Mouse (Mus musculus) thymus, postnatal 0 days (tissue): Measurements from ENCODE around the gene Arhgap27. TPM values are rescaled to one million over a fixed set of nuclear protein-coding genes. Genes with fewer than 3 reads are reported as not detected.
A peak's percentile ranks its signal among the peaks of the same experiment; 100 is the strongest.

Experiments used
- DNase-seq: peaks from one replicate; pipeline ENCODE4 v3.0.0-alpha.2; 2015; ENCODE audit warnings: low spot score
- polyA plus RNA-seq: library from polyadenylated mRNA; unstranded; fragments of >200 nt; fragmentation: Nextera tagmentation; extraction: Ambion mirVana; gene quantifications from 2 replicates; pipeline ENCODE4 v1.2.1, GENCODE M21; 2015

Gene Arhgap27
- polyA plus RNA-seq, 1 experiment from 2014 or later: 20.0 TPM

- no peak for DNase-seq
Observed at GRCm38 (mm10) chr11:103357710-103358109, 5.8 kb downstream of the Arhgap27 start.

GRCm38 (mm10) chr11:103356938-103357670, 6.4 kb downstream of the Arhgap27 start:
- DNase-seq: no peak

- no peak for DNase-seq
Observed at GRCm38 (mm10) chr11:103356032-103356571, 7.4 kb downstream of the Arhgap27 start.

DNA sequence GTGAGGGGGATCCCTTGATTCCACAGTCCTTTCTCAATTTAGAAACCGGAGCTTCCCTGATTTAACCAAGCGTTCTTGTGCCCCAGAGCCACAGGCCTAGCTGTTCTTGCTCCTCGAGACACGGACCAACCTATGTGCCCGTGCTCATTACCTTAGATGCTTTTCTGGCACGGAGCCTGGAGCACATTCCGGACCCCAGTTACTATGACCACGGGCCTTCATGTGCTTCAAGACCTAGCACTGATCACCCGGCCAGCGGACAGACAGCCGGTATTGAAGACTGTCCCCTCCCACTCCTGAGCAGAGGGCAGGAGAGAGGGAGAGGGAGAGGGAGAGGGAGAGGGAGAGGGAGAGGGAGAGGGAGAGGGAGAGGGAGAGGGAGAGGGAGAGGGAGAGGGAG, 8.2 kb downstream of the Arhgap27 start:
- no peak for DNase-seq

DNA sequence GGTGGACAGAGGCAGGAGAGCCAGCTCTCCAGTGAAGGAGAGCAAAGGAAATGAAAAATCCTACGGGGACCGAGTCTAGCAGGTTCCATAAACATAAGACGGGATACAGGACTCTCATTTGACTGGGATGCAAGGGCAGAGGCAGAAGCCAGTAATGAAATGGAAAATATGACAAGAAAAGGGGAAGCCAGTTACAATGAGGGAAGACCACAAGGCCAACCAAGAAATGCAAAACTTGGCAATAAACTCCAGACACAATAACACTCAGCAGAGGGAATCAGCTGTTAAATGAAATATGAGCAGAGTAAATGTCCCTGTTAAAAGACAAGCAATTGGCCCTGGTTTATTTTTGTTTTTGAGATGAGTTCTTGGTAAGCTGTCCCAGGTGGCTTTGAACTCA, 9.5 kb downstream of the Arhgap27 start:
- no peak for DNase-seq

DNA sequence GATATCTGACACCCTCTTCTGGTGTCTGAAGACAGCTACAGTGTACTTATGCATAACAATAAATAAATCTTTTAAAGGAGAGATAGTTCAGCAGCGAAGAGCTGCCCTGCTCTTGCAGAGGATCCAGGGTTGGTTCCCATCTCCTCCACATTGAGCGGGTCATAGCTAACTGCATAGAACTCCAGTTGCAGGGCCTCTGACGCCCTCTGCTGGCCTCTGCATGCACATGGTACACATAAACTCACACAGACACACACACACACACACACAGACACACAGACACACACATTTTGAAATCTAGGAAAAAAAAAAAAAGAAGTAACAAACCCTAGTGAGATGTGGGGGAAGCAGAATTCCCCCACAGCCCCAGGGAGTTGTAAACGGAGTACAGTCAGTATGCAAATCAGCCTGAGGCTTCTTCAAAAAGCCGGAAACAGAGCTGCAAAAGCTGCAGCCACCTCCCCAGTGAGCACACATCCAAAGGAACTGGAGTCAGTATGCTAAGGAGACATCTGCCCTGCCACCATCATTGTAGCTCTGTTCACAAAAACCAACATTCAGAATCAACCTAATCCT, 11.2 kb downstream of the Arhgap27 start:
- DNase-seq: no peak

GRCm38 (mm10) chr11:103350711-103351315, 12.7 kb downstream of the Arhgap27 start:
- no peak for DNase-seq

DNA sequence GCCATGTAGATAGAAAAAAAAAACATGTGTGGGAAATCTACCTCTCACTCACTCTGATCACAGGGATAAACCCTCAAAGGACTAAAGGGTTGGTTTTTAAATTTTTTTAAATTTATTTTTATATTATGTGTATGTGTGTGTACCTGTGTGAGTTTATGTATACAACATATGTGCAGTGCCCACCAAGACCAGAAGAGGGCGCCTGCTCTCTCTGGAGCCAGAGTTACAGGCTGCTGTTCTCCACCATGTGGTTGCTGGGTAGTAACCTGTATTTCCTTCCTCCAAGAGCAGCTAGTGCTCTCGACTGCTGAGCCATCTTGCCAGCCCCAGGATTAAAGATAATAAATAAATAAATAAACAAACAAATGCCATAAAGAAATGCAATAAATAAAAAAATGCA, 13.8 kb downstream of the Arhgap27 start:
- DNase-seq: no peak

- DNase-seq: no peak
Observed at GRCm38 (mm10) chr11:103346657-103347056, 16.8 kb downstream of the Arhgap27 start.

GRCm38 (mm10) chr11:103346236-103346635, 17.3 kb downstream of the Arhgap27 start:
- DNase-seq: no peak

DNA sequence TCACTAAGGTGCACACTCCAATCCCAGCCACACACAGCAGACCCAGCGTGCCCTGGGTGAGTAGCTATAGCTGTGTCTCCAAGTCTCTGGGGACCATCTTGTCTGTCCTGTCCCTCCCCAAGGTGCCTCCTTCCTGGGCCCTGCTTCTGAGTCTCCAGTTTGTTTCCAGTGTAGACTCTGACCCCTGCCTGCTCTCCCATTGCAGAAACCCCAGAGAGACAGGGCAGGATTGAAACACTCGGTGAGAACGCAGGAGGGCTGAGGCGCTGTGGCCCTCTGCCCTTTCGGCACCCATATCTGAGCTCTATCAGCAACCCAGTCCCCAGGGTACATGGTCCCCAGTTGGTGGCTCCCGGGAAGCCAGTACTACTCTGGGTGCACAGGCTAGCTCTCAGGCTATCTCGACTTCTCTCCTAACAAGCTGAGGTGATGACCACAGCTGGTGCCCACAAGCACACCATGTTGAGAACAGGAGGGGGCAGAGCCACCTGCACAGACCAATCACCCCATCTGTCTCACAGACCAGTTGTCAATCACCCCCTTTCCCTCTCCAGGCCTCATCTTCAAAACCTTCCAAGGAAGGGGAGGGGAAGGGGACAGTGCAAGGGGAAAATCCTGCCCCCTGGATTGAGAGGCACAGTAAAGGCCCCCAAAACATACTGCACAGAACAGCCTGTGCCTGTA, 17.9 kb downstream of the Arhgap27 start:
- no peak for DNase-seq

GRCm38 (mm10) chr11:103344494-103345332, 18.8 kb downstream of the Arhgap27 start:
- peak; percentile 72 for DNase-seq

DNA sequence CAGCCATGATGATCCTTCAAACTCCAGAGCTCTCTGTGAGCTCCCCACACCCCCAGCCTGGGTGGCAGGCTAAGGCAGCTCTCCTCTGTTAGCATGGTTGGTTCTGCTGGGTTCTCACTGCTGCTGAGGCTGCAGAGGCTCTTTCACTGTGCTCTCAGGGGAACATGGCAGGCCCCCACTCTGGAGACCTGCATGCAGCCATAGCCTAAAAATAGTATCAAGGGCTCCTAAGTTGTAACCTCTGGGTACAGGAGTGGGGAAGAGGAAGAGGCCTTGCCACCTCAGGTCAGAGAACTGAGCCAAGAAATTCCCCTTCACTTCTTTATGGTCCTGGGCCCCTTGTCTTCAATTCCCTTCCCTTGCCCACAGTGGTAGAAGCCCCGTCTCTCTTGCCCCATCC, 19.6 kb downstream of the Arhgap27 start:
- no peak for DNase-seq

DNA sequence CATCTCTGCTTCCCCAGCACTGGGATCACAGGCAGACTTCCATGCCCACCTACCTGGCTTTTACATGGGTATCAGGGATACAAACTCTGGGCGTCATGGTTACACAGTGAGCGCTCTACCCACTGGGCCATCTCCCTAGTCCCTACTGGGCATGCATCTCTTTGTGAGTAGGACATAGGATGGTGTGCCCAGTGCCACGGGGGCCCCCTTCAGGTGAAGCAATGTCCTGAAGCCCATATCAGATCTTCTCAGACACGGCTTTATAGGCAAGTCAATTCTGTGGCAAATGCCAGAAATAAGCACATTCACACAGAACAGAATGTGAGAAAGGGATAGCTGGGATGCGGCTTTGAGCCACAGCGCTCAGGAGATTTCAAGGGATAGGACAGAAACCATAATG, 20.4 kb downstream of the Arhgap27 start:
- no peak for DNase-seq

DNA sequence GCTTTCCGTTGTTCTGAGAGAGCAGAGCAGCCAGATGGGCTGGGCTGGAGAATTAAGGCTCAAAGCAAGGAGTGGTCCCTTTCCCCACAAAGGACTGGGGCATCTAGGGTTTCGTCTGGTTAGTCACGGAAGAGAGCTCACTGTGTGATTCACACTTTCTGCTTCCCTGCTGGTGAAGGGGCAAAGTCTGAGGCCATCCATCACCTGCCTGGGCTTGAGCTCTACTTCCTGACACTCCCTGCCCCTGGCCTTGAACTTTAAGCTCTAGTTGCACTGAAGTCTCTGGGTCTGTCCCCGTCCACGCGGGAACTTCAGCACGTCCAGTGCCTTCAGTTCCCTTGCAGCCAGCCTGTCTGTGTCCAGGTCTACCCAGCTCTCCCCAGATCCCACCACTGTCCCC, 22.8 kb downstream of the Arhgap27 start:
- DNase-seq: no peak

DNA sequence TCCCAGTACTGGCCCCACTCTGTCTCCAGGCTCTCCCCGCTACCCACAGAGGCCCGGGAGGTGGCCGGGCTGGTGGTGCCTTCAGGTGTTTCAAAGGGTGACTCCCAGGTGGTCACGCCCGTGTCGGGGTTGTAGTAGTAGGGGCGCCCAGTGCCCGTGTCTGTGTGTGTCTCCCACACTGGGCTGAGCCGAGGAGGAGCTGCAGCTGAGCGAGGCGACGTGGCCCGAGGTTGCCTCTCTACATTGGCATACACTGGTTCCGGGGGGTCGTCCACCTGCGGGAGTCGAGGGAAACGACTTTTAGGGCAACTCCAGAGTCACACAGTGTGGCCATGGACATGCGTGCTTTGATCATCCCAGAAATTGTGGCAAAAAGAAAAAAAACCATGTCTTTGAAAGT, 23.4 kb downstream of the Arhgap27 start:
- DNase-seq: no peak

DNA sequence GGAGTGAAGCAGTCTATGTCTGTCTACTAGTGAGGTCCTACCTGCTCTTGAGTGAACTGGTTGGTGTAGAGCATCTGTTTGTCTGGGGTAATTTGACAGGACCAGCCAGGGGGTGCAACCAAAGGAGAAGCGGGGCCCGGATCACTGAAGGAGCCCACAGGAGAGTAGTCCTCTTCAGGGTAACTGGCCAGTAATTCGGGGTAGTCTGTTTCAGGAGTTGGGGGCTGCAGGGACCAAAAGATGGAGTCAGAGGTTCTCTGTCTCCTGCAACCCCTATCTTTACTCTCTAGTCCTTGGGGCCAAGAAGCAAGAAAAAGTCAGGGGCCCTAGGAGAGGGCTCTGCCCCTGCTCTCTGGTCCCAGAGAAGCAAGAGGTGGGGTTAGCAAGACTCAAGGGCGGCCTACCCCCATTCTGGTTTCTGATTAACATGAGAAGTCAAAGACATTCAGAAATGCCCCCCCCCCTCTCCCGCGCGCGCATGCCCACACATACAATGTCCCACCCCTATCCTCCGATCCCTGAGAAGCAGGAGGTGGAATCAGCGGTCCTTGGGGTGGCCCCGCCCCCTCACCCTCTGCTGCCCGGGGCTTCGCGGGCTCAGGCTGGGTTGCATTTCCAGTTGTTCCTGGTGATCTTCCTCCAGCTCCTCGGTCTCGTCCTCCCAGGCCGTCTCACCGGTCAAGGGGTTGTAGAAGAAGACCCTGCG, 23.9 kb downstream of the Arhgap27 start:
- no peak for DNase-seq

DNA sequence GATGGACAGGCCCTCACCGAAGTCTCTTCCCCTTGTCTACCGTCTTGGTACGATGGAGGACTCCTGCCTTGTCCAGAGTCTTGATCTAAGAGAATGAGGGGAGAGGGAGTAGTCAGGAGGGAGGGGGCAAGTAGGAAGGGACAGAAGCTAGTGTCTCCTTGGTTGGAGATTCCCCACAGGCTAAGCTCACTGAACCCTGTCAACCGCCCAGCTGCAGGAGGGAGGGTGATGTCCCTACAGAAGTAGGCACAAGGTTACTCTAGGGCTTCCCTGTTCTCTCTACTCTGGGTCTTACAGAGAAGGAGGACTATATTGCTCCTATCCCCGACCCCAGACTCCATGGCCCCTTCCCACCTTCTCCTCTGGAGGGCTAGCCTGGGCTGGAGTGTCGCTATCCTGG, 24.8 kb downstream of the Arhgap27 start:
- DNase-seq: no peak

DNA sequence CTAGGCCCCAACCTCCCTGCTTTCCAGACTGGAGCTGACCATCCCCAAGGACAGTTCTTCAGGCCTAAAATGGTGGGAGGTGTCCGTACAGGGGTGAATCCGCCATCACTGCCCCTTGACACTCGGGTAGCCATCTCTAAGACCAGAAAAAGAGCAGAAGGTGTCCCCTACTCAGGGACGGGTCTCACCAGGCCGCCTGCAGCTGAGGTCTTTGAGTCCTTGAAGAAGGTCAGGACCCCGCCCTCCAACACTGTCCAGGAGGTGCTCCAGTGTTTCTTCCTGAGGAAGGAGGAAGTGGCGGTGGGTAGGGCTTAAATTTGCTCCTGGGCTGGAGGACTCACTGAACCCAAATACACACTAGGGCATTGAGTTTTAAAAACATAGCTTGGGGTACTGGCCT, 25.4 kb downstream of the Arhgap27 start:
- no peak for DNase-seq

DNA sequence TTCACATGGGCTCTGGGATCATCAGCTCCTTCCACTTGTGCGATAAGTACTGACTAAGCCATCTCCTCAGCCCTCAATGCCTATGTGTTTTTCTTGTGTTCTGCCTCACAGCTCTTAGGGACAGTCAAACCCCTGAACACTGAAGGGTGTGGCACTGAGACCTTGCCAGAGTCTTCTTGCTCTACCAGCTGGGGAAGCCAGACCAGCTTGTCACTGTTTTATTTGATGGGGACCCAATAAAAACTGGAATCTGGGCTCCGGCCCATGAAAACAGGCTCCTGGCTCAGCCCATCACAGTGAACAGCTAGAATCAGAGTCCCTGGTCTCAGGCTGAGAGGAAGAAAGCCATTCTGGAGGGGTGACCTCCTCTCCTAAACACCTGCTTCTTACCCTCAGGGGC, 26.3 kb downstream of the Arhgap27 start:
- no peak for DNase-seq
